Mouse (Mus musculus) urinary bladder, postnatal 25 days (tissue): ENCODE results near the gene Rbm33.
A peak's percentile ranks its signal among the peaks of the same experiment; 100 is the strongest.

Experiments used
- DNase-seq: peaks from one replicate; pipeline ENCODE4 v3.0.0; 2022; ENCODE audit warnings: low spot score

Rbm33 gene

GRCm38 (mm10) chr5:28412006-28412685, 95.2 kb downstream of the Rbm33 start:
- peak; percentile 4 for DNase-seq

GRCm38 (mm10) chr5:28413533-28413932, 96.6 kb downstream of the Rbm33 start:
- peak; percentile 4 for DNase-seq

- DNase-seq, result peak; percentile 3
Measured at GRCm38 (mm10) chr5:28414076-28414475, 97.2 kb downstream of the Rbm33 start.

- DNase-seq, result no peak
Measured at GRCm38 (mm10) chr5:28416029-28416428, 99.1 kb downstream of the Rbm33 start.

- DNase-seq, result no peak
Measured at GRCm38 (mm10) chr5:28418734-28419133, 101.8 kb downstream of the Rbm33 start.

- peak; percentile 2 for DNase-seq
Measured at GRCm38 (mm10) chr5:28419640-28420265, 102.8 kb downstream of the Rbm33 start.

GRCm38 (mm10) chr5:28423781-28424180, 106.9 kb downstream of the Rbm33 start:
- peak; percentile 1 for DNase-seq

- peak; percentile 1 for DNase-seq
Measured at GRCm38 (mm10) chr5:28425926-28426325, 109.0 kb downstream of the Rbm33 start.

GRCm38 (mm10) chr5:28450126-28450890, 133.4 kb downstream of the Rbm33 start:
- no peak for DNase-seq

GRCm38 (mm10) chr5:28451053-28451638, 134.2 kb downstream of the Rbm33 start:
- peak; percentile 89 for DNase-seq

- DNase-seq, result no peak
Measured at GRCm38 (mm10) chr5:28453086-28453485, 136.2 kb downstream of the Rbm33 start.

GRCm38 (mm10) chr5:28453523-28453922, 136.6 kb downstream of the Rbm33 start:
- no peak for DNase-seq

GRCm38 (mm10) chr5:28454546-28454945, 137.6 kb downstream of the Rbm33 start:
- no peak for DNase-seq

GRCm38 (mm10) chr5:28455721-28456120, 138.8 kb downstream of the Rbm33 start:
- DNase-seq, result no peak

- no peak for DNase-seq
Measured at GRCm38 (mm10) chr5:28456366-28456765, 139.4 kb downstream of the Rbm33 start.

GRCm38 (mm10) chr5:28457921-28458641, 141.2 kb downstream of the Rbm33 start:
- no peak for DNase-seq

- DNase-seq, result no peak
Measured at GRCm38 (mm10) chr5:28458821-28459240, 141.9 kb downstream of the Rbm33 start.

- DNase-seq, result peak; percentile 9
Measured at GRCm38 (mm10) chr5:28459456-28460225, 142.7 kb downstream of the Rbm33 start.

GRCm38 (mm10) chr5:28460556-28461350, 143.8 kb downstream of the Rbm33 start:
- DNase-seq, result no peak

GRCm38 (mm10) chr5:28461376-28461775, 144.5 kb downstream of the Rbm33 start:
- DNase-seq, result no peak
